Mouse (Mus musculus): ENCODE data around the gene Cgn. TPM values are rescaled to one million over a fixed set of nuclear protein-coding genes. Genes with fewer than 3 reads are reported as not detected.

Gene Cgn
- polyA plus RNA-seq, 1 experiment from 2014 or later: 2.0 TPM

Other genes with a start within 250 kb of the Cgn start
- 21.2 and 23.7 TPM in 2 replicates for gene Snx27, start 203.8 kb downstream of the Cgn start, polyA plus RNA-seq (2014; fragmentation: Nextera tagmentation; extraction: Ambion mirVana)
- not detected in 2 replicates for gene Gm10972, start 143.4 kb downstream of the Cgn start, polyA plus RNA-seq (2014; fragmentation: Nextera tagmentation; extraction: Ambion mirVana)
- 8.7 and 10.5 TPM in 2 replicates for gene Tuft1, start 127.6 kb downstream of the Cgn start, polyA plus RNA-seq (2014; fragmentation: Nextera tagmentation; extraction: Ambion mirVana)
- 0.72 and 2.0 TPM in 2 replicates for gene Selenbp2, start 92.9 kb downstream of the Cgn start, polyA plus RNA-seq (2014; fragmentation: Nextera tagmentation; extraction: Ambion mirVana)
- gene Pogz, start 51.1 kb upstream of the Cgn start, polyA plus RNA-seq (2014; fragmentation: Nextera tagmentation; extraction: Ambion mirVana): 14.4 and 15.6 TPM in 2 replicates
- gene Psmb4, start 100.5 kb upstream of the Cgn start, polyA plus RNA-seq (2014; fragmentation: Nextera tagmentation; extraction: Ambion mirVana): 293 and 305 TPM in 2 replicates
- 36.8 and 45.6 TPM in 2 replicates for gene Selenbp1, start 146.6 kb upstream of the Cgn start, polyA plus RNA-seq (2014; fragmentation: Nextera tagmentation; extraction: Ambion mirVana)
- 6.7 and 7.9 TPM in 2 replicates for gene Rfx5, start 167.6 kb upstream of the Cgn start, polyA plus RNA-seq (2014; fragmentation: Nextera tagmentation; extraction: Ambion mirVana)
- gene Pi4kb, start 188.2 kb upstream of the Cgn start, polyA plus RNA-seq (2014; fragmentation: Nextera tagmentation; extraction: Ambion mirVana): 12.9 and 18.5 TPM in 2 replicates
- gene Zfp687, start 229.0 kb upstream of the Cgn start, polyA plus RNA-seq (2014; fragmentation: Nextera tagmentation; extraction: Ambion mirVana): 16.2 and 19.6 TPM in 2 replicates

Data from heart, embryonic 11.5 days (tissue).